Mouse (Mus musculus): Measurements from ENCODE around the gene Syvn1. TPM values are rescaled to one million over a fixed set of nuclear protein-coding genes. Genes with fewer than 3 reads are reported as not detected.
A peak's percentile ranks its signal among the peaks of the same experiment; 100 is the strongest.
"Not testable (repeated sequence)": the region's sequence is repeated elsewhere in the genome, so short reads cannot be mapped to it uniquely, and the experiment has no call there.

The Syvn1 gene
- polyA plus RNA-seq, 1 experiment = 29.2 TPM

DNA sequence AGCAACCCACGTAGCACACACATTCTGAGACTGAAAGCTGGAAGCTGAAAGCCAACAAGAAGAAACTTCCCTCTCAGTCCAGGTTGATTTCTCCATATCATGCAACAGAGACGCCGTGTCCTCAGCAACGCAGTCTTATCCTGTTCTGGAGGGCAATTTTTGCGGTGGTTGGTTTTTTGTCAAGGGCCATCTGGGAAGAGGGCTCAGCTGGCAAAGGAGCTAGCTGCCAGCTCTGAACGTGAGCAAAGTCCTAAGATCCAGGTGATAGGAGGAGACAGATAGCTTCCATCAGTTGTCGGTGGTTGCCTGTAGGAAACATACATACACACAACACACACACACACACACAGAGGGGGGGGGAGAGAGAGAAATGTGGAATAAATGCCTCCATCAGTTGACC is 8.1 kb upstream of the Syvn1 start:
- DNase-seq (ENCODE audit: extremely low spot score in 1 of 2, low spot score in 1 of 2) = no peak

DNA sequence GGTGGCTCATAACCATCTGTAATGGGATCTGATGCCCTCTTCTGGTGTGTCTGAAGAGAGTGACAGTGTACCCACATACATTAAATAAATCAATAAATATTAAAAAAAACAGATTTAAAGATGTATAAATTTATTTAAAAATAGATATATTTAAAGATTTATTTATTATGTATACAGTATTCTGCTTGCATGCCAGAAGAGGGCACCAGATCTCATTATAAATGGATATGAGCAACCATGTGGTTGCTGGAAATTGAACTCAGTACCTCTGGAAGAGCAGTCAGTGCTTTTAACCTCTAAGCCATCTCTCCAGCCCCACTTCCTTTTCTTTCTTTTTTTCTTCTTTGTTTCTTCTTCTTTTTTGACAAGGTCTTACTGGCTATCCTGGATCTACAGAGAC is 6.4 kb upstream of the Syvn1 start:
- no peak for DNase-seq (ENCODE audit: extremely low spot score in 1 of 2, low spot score in 1 of 2)

DNA sequence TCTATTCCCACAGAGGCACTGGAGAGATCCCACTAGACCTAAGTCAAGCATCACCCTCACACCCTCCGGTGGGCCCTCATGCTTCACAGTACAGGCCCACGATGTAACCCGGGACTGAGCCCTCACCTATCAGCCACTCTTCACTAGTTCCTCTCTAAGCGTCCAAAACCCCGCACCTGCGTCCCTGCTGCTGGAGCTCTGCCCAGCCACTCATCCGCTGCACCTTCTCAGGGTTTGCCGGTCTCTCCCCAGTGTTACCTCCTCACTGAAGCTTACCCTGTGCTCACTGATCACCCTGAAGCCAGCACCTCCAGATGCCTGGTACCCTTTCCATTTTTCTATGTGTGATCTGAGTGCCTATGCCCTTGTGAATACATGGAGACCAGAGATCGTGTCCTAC is 4.1 kb upstream of the Syvn1 start:
- DNase-seq (ENCODE audit: extremely low spot score in 1 of 2, low spot score in 1 of 2) = no peak

DNA sequence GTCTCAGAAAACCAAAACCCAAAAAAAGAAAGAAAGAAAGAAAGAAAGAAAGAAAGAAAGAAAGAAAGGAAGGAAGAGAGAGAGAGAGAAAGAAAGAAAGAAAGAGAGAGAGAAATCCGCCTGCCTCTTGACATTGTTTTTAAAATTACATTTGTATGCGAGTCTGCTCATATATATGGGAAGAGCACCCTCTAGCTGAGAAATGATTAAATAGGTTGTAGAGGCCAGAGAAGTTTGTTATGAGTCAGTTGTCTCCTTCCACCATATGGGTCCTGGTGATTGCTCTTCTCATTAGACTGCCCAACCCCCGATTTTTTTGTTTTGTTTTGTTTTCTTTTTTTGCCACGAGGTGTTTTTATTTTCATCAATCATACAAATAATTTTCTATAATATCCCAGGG is 2.3 kb upstream of the Syvn1 start:
- DNase-seq (ENCODE audit: extremely low spot score in 1 of 2, low spot score in 1 of 2) = not testable (repeated sequence)

DNA sequence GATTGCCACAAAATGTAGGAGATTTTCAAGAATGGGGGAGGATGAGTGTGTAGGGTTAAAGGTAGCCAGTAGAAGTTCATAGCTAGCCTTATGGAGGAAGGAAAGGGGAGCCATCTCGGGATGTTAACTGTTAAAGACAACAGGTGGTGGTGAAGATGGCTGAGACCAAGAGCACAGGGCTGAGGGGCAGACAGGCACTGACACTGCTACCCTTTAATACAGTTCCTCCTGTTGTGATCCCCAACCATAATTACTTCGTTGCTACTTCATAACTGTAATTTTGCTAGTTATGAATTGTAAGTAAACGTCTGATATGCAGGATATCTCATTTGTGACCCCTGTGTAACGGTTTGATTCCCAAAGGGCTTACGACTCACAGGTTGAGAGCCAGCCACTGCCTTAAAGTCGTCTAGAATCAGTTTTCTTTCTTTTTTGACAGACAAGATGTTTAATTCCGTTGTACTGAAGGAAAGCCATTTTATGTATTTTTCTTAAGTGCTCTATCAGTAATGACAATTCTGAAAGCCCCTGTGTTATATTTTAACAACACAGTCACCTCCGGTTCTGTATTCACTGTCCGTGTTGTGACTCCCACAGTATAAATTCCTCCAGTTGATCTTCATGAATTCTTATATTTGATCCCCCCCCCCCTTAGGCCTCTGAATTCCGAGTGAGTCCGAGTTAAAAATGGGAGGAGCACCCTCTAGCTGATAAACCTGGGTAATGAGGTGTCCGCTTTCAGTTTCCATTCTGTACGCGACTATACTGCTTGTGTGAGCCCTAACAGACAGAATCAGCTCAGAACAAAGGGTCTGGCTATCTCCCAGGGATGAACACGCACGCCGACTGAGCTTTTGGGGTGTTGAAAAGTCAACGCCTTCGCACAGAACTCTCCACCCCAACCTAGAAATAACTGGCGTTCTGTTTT is 746 bp upstream of the Syvn1 start:
- peak in 1 of 2 experiments; percentile 57 for DNase-seq (ENCODE audit: extremely low spot score in 1 of 2, low spot score in 1 of 2)

DNA sequence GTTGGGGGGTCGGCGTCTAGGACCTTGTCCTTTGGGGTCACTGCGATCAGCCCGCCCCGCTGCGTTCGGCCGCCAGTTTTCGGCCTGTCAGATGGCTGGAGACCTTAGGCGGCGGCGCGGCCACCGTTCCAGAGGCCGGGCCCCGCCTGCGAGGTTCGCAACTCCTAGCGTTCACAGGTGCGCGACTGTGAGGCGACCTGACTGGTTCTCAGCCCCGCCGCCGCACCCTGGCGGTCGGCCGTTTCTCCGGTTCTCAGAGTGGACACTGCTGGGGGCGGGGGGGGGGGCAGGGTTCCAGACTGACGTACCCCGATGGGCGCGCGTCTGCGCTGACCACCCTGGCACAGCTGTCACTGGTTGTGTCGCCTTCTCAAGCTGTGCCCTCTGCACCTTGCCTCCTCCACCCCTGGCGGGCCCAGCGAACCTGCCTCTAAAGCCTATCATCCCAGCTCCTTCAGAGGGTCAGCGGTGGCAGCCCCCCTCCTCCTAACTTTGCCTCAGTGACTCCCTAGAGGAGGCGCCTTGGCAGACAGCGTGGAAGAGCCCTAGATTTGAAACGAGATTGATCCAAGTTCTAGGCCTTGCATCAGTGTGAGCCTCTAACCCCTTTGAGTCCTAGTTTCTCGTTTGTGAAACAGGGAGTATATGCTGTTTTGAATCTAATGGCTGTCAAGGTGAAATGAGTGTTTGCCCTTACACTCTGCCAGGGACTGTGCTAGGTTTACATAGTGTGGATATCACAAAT is 950 bp downstream of the Syvn1 start:
- DNase-seq (ENCODE audit: extremely low spot score in 1 of 2, low spot score in 1 of 2) = no peak

DNA sequence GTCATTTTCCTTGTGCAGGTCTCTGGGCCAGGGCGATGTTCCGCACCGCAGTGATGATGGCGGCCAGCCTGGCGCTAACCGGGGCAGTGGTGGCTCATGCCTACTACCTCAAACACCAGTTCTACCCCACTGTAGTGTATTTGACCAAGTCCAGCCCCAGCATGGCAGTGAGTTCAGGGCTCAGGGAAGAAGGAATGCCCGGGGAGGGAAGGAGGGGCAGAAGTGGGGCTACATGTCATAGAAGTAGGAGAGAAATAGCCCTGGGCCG is 1.5 kb downstream of the Syvn1 start:
- no peak for DNase-seq (ENCODE audit: extremely low spot score in 1 of 2, low spot score in 1 of 2)

DNA sequence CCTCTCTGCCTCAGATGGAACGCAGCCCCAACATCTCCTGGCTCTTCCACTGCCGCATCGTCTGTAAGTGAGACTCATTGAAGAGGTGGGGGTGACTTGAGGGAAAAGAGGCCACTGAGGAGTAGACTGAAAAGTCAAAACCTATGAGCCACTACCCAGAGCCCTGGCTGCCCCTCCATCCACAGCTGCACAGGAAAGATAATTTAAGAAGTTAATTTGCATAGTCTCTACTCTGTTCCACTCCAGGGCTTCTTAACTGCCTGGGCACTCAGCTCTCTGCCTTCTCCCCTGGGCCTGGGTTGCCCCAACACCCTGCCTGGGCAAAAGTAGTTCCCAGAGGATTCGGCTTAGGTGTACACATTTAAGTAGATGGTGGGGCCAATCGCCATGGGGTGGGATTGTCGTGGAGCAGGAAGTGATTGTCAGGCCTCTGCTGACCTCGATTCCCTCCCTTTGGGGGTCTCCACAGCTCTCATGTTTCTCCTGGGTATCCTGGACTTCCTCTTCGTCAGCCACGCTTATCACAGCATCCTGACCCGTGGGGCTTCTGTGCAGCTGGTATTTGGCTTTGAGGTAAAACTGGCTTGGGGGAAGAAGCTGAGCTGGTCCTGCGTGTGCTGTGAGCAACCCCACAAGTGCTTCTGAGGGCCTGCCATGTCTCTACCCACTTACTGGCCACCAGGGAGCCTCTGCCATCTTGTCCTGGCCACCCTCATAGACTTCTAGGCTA is 2.5 kb downstream of the Syvn1 start:
- no peak for DNase-seq (ENCODE audit: extremely low spot score in 1 of 2, low spot score in 1 of 2)

DNA sequence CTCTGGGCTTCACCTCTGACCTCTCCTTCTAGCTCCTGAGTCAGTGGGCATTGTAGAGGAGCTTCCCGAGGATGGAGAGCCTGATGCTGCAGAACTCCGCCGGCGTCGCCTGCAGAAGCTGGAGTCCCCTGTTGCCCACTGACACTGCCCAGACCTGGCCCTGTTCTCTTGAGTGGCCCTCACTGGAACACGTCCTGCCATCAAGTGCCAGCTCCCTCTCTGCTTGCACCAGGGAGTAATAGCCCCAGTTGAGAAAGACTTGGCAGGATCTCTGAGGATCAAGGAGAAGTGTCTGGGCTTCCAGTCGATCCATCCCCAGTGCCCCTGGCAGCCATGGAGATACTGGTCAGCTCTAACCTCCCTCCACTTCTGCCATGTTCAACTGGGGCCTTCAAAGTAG is 6.1 kb downstream of the Syvn1 start:
- no peak for DNase-seq (ENCODE audit: extremely low spot score in 1 of 2, low spot score in 1 of 2)

DNA sequence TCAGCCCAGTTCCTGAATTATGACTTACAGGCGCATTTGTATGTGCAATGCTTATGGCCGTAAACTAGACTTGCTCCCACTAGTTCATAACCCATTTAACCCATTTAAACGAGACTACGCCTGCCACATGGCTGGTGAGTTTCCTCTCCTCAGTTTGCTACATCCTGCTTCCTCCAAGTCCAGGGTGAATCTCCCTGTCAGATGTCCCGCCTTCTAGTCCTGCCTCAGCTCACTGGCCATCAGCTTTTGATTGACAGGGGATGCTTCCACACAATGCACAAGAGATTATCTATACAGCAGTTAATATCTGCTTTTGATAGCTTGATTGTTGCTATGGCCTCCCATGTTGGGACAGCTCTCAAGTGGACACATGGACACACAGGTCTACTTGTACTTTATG is 7.9 kb downstream of the Syvn1 start:
- DNase-seq (ENCODE audit: extremely low spot score in 1 of 2, low spot score in 1 of 2) = no peak

DNA sequence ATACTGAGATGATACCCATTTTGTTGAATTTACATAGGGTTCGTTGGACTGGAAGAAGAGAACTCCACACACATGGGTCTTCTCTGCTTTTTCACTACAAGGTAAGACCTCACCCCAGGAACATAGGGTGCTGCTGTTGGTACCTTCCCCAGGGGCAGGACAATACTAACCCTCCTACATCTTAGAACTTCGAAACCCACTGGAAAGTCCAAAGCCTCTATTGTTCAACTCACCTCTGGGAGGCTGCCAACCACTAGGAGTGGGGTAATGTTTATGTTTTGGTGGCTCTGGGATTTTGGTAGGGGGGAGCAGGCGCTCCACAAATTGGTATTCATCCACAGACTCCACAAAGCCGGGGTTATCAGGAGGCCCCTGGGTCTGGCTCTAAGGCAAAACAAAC is 10.3 kb downstream of the Syvn1 start:
- no peak for DNase-seq (ENCODE audit: extremely low spot score in 1 of 2, low spot score in 1 of 2)

DNA sequence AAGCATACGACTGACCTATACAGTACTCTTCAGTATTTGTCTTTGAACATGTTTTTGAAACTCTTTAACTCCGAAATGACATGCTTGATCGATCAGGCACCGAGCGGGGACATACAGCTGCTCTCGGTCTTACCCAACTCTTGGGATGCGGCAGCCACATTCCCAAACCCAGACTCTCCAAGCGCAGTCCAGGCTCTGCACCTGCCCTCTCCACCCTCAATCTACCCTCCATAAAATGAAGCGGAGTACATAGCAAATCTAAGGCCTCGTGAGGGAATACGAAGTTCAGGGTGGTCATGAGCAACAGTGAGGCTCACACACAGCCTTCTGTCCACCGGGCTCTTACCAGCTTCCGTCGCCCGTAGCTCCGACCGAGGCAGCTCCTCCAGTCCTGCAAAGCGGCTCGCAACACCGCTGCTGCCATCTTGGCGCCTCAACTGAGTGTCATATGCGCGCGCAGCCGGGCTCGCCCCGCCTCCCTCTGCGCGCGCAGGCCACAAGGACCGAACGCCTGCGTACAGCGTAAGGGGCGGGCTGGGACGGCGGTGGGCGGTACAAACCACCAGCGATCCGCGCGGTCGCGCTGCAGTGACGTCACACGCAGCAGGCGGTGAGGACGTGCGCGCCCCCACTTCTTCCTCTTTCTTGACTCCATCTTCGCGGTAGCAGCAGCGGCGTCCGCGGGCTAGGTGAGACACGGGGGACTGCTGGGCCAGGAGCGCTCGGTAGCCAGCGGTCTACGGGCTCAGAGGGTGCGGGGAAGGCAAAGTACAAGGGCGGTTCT is 11.1 kb downstream of the Syvn1 start, which contains the start of the genes Mrpl49 and Fau:
Gene Mrpl49 (minus strand): TSS at position 473 of the 784 bp plus-strand sequence.
Gene Fau (plus strand): TSS at position 532 of the 784 bp plus-strand sequence.
- peak; percentile 97 to 99 for DNase-seq (ENCODE audit: extremely low spot score in 1 of 2, low spot score in 1 of 2)

DNA sequence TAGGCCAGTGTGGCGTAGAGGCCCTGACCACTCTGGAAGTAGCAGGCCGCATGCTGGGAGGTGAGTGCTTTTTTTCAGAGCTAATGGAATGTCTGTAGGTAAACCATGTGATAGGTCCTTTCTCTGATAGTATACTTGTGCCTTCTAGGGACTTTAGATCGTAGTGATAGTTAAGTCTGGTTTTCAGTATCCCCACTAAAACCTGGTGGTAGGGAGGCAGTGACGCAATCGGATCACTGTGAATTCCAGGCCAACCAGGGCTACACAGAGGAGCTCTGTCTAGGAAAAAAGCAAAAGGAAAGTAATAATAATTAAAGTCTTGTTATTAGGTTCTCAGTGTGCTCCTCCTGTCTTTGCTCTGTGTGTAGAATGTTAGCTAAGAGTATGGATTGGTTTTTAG is 12.1 kb downstream of the Syvn1 start:
- DNase-seq (ENCODE audit: extremely low spot score in 1 of 2, low spot score in 1 of 2) = no peak

DNA sequence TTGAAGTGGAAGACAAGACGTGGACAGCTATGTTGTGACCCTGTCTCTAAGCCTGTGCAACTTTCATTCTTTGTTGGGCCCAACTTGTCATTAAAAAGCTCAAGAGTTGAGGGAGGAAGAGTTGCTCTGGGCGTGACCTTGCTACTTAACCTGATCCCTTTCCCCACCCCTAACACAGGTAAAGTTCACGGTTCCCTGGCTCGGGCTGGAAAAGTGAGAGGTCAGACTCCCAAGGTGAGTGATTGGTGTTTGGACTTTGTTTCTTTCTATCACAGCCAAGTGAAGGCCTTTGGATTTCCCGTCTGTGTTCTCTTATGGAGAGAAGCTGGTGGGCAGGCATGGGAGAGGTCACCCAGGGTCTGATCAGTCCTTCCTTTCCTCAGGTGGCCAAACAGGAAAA is 12.6 kb downstream of the Syvn1 start:
- no peak for DNase-seq (ENCODE audit: extremely low spot score in 1 of 2, low spot score in 1 of 2)

DNA sequence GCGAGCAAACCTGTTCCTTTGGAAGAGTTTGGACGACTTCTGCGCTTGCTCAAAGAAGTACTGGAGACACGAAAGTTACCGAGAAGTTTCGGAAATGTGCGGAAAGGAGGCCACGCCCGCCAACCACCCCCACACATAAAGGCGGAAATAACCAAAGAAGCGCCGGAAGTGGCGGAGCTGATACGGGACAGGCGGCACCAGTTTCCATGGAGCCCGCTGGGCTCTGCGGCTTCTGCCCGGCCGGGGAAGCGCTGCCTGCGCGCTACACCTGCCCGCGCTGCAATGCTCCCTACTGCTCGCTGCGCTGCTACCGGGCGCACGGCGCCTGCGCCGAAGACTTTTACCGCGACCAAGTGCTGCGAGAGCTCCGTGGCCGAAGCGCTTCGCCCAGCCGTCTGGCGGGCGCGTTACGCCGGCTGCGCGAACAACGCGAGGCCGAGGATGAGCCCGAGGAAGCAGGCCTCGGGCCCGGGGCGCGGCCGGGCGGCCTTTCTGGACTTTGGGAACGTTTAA is 14.7 kb downstream of the Syvn1 start, which contains the start of gene Znhit2:
Gene Znhit2 (plus strand): TSS at position 172 of the 513 bp plus-strand sequence.
- peak; percentile 94 to 97 for DNase-seq (ENCODE audit: extremely low spot score in 1 of 2, low spot score in 1 of 2)

DNA sequence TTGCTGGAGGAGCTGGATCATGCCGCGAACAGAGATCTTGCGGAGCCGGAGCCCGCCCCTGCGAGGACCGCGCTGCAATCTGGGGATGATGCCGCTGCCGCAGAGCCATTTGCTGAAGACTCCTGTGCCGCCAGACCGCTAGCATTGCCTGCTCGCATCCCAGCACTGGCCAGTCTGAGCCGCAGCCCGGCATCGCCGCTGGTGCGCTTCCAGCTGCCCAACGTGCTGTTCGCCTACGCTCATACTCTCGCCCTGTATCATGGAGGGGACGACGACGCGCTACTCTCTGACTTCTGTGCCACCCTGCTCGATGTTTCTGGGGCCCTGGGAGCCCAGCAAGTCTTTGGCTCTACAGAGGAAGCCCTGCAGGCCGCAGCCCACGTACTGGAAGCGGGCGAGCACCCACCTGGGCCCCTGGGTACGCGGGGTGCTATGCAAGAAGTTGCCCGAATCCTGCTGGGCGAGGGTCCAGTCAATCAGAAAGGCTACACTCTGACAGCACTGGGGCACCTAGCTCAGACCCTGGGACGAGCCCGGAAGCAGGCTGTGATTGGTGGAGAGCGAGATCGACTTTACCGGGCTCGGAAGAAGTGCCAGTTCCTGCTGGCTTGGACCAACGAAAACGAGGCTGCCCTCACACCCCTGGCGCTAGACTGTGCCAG is 15.4 kb downstream of the Syvn1 start:
- DNase-seq (ENCODE audit: extremely low spot score in 1 of 2, low spot score in 1 of 2) = peak in 1 of 2 experiments; percentile 39

DNA sequence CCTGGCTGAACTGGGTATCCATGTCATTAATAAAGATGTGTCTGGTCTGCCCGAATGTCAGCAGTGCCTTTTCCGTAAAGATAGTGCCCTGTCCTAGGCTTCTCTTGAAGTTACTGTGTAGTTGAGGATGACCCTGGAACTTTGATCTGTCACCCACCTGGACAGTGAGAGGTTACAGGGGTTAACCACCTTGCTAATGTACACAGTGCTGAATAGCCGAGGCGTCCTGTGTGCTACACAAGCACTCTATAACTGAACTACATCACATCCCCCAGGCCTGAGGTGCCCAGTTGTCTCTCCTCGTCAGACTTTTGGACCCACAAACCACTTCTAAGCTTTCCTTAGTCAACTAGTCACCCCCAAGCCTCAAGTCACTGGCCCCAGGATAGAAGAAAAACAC is 16.0 kb downstream of the Syvn1 start:
- DNase-seq (ENCODE audit: extremely low spot score in 1 of 2, low spot score in 1 of 2) = no peak

DNA sequence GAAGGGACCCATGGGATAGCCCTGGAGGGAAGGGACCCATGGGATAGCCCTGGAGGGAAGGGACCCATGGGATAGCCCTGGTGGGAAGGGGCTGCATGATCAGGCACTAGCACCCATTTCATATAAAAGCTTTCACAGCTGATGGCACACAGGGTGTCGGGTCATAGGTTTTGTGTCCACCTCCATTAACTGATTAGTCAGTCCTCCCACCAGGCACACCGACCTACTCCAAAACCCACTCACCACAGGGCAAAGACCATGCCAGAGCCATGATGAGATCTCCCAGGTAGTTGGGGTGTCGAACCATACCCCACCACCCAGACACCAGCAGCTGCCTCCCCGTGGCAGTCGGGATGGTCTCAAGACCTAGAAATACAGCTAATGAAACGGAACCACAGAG is 16.7 kb downstream of the Syvn1 start:
- DNase-seq (ENCODE audit: extremely low spot score in 1 of 2, low spot score in 1 of 2) = no peak

DNA sequence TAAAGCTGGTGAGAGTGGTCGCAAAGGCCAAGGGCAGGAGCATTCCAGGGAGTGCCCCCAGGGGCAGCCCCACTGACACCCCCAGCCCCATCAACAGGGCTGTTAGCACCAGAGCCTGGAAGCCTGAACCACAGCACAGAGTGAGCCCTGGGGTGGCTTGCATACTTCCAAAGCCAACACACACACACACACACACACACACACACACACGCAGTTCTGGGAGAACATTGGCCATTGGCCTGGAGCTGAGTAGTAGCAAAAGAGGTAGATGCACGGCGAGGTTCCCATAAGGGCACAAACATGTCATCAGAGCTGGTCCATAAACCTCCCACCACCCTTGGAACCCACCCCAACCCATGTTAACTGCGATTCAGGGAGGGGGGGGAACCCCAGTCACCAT is 20.2 kb downstream of the Syvn1 start:
- DNase-seq (ENCODE audit: extremely low spot score in 1 of 2, low spot score in 1 of 2) = no peak

Measured in frontal cortex, adult 2 months (tissue).